Mouse (Mus musculus) MEL (cell line): ENCODE data around the gene Efcc1. TPM values are rescaled to one million over a fixed set of nuclear protein-coding genes. Genes with fewer than 3 reads are reported as not detected.

Experiments used
- DNase-seq: peaks from one replicate; pipeline ENCODE4 v3.0.0; 2011; ENCODE audit warnings: low read depth, low spot score
- H3K27ac ChIP-seq: 2 replicates; pipeline ENCODE4 v1.5.1; 2012; ENCODE audit warnings: low read depth, mild to moderate bottlenecking, control low read depth, low read length, moderate library complexity; ENCODE audit not compliant: control insufficient read depth
- H3K27me3 ChIP-seq, 2 experiments: fragments of 150-350 bp in 1 of 2; sonication (generic) in 1 of 2; 2 replicates each; pipeline ENCODE4 v1.6.1; 2012; ENCODE audit warnings: low read length in 2 of 2, mild to moderate bottlenecking in 2 of 2, improper control_type of control experiment in 1 of 2, moderate library complexity in 1 of 2; ENCODE audit not compliant: insufficient read depth in 2 of 2, control insufficient read depth in 1 of 2
- H3K36me3 ChIP-seq, 2 experiments: 2 replicates each; pipeline ENCODE4 v1.6.1; 2012 to 2014; ENCODE audit warnings: low read length in 2 of 2, improper control_type of control experiment in 1 of 2, inconsistent platforms in 1 of 2, mild to moderate bottlenecking in 1 of 2; ENCODE audit not compliant: insufficient read depth in 2 of 2, control insufficient read depth in 1 of 2
- H3K4me1 ChIP-seq, 2 experiments: fragments of 150-350 bp in 1 of 2; sonication (generic) in 1 of 2; 2 replicates each; pipeline ENCODE4 v1.6.1; 2012; ENCODE audit warnings: low read length in 2 of 2, improper control_type of control experiment in 1 of 2, mild to moderate bottlenecking in 1 of 2; ENCODE audit not compliant: insufficient read depth in 2 of 2, control insufficient read depth in 1 of 2
- H3K4me3 ChIP-seq, 2 experiments: fragments of 150-350 bp in 1 of 2; sonication (generic) in 1 of 2; 2 replicates each; pipeline ENCODE4 v1.5.1; 2012; ENCODE audit warnings: low read depth in 2 of 2, low read length in 2 of 2, mild to moderate bottlenecking in 2 of 2, moderate library complexity in 2 of 2, control low read depth in 1 of 2, improper control_type of control experiment in 1 of 2; ENCODE audit not compliant: control insufficient read depth in 1 of 2, insufficient read depth in 1 of 2
- H3K79me2 ChIP-seq: 2 replicates; pipeline ENCODE4 v1.6.1; 2012; ENCODE audit warnings: mild to moderate bottlenecking, low read length, moderate library complexity; ENCODE audit not compliant: control insufficient read depth, poor library complexity, insufficient read depth
- H3K9ac ChIP-seq: 2 replicates; pipeline ENCODE4 v1.6.1; 2012; ENCODE audit warnings: low read depth, mild to moderate bottlenecking, control low read depth, low read length, moderate library complexity; ENCODE audit not compliant: control insufficient read depth, poor library complexity, severe bottlenecking
- H3K9me3 ChIP-seq: fragments of 150-350 bp; sonication (generic); replicated peaks from 2 replicates; pipeline ENCODE4 v1.6.1; 2012; ENCODE audit warnings: mild to moderate bottlenecking, low read length, improper control_type of control experiment, moderate library complexity; ENCODE audit not compliant: insufficient read depth
- BHLHE40 ChIP-seq: IDR thresholded peaks from 2 replicates; pipeline ENCODE4 v1.6.1; 2012; ENCODE audit warnings: low read depth, mild to moderate bottlenecking, inconsistent platforms, low read length, improper control_type of control experiment, borderline replicate concordance
- CHD1 ChIP-seq: IDR thresholded peaks from 2 replicates; pipeline ENCODE4 v1.6.1; 2012; ENCODE audit warnings: low read depth, mild to moderate bottlenecking, inconsistent platforms, low read length, improper control_type of control experiment
- CTCF ChIP-seq, 3 experiments: IDR thresholded peaks in 2 of 3; conservative IDR thresholded peaks in 1 of 3; 2 replicates each; pipeline ENCODE4 v1.5.1; 2011 to 2012; ENCODE audit warnings: low read length in 3 of 3, low read depth in 2 of 3, mild to moderate bottlenecking in 2 of 3, improper control_type of control experiment in 1 of 3, inconsistent platforms in 1 of 3, mixed read lengths in 1 of 3, moderate library complexity in 1 of 3; ENCODE audit not compliant: control insufficient read depth in 1 of 3, insufficient read depth in 1 of 3, poor library complexity in 1 of 3, severe bottlenecking in 1 of 3
- ELF1 ChIP-seq: IDR thresholded peaks from 2 replicates; pipeline ENCODE4 v1.6.1; 2014; ENCODE audit warnings: low read depth, mild to moderate bottlenecking, inconsistent platforms, low read length, improper control_type of control experiment, moderate library complexity
- EP300 ChIP-seq, 2 experiments: IDR thresholded peaks; 2 replicates each; pipeline ENCODE4 v1.6.1; 2011; ENCODE audit warnings: improper control_type of control experiment in 2 of 2, low read length in 2 of 2, low read depth in 1 of 2, mild to moderate bottlenecking in 1 of 2
- ETS1 ChIP-seq: IDR thresholded peaks from 2 replicates; pipeline ENCODE4 v1.6.1; 2012; ENCODE audit warnings: low read depth, mild to moderate bottlenecking, inconsistent platforms, low read length, improper control_type of control experiment, moderate library complexity
- GABPA ChIP-seq: IDR thresholded peaks from 2 replicates; pipeline ENCODE4 v1.6.1; 2012; ENCODE audit warnings: low read depth, mild to moderate bottlenecking, inconsistent platforms, low read length, improper control_type of control experiment, moderate library complexity
- GATA1 ChIP-seq: IDR thresholded peaks from 2 replicates; pipeline ENCODE4 v1.6.1; 2011; ENCODE audit warnings: low read depth, low read length, improper control_type of control experiment
- HCFC1 ChIP-seq: IDR thresholded peaks from 2 replicates; pipeline ENCODE4 v1.6.1; 2012; ENCODE audit warnings: low read depth, mild to moderate bottlenecking, inconsistent platforms, low read length, improper control_type of control experiment, moderate library complexity
- JUND ChIP-seq: IDR thresholded peaks from 2 replicates; pipeline ENCODE4 v1.6.1; 2011; ENCODE audit warnings: low read depth, mild to moderate bottlenecking, improper control_type of control experiment, low read length
- KAT2A ChIP-seq: conservative IDR thresholded peaks from 2 replicates; pipeline ENCODE4 v1.6.1; 2012; ENCODE audit warnings: low read depth, low read length, improper control_type of control experiment, inconsistent platforms
- MAFK ChIP-seq: IDR thresholded peaks from 2 replicates; pipeline ENCODE4 v1.6.1; 2011; ENCODE audit warnings: low read depth, mild to moderate bottlenecking, low read length, improper control_type of control experiment, borderline replicate concordance
- MAZ ChIP-seq: IDR thresholded peaks from 2 replicates; pipeline ENCODE4 v1.6.1; 2012; ENCODE audit warnings: low read depth, mild to moderate bottlenecking, inconsistent platforms, low read length, improper control_type of control experiment
- MEF2A ChIP-seq: IDR thresholded peaks from 2 replicates; pipeline ENCODE4 v1.6.1; 2014; ENCODE audit warnings: low read depth, mild to moderate bottlenecking, inconsistent platforms, low read length, improper control_type of control experiment; ENCODE audit not compliant: poor library complexity, insufficient replicate concordance, severe bottlenecking; ENCODE audit errors: extremely low read depth
- MYB ChIP-seq: IDR thresholded peaks from 2 replicates; pipeline ENCODE4 v1.6.1; 2011; ENCODE audit warnings: mild to moderate bottlenecking, low read depth, low read length, improper control_type of control experiment
- MYC ChIP-seq: IDR thresholded peaks from 2 replicates; pipeline ENCODE4 v1.6.1; 2011; ENCODE audit warnings: low read depth, mild to moderate bottlenecking, low read length, improper control_type of control experiment, moderate library complexity
- NRF1 ChIP-seq: IDR thresholded peaks from 2 replicates; pipeline ENCODE4 v1.6.1; 2014; ENCODE audit warnings: low read depth, mild to moderate bottlenecking, inconsistent platforms, low read length, improper control_type of control experiment, moderate library complexity; ENCODE audit not compliant: poor library complexity, insufficient read depth, severe bottlenecking
- POLR2A ChIP-seq, 2 experiments: IDR thresholded peaks; 2 replicates each; pipeline ENCODE4 v1.6.1; 2011 to 2012; ENCODE audit warnings: low read length in 2 of 2, mild to moderate bottlenecking in 2 of 2, control low read depth in 1 of 2, improper control_type of control experiment in 1 of 2, low read depth in 1 of 2, moderate library complexity in 1 of 2; ENCODE audit not compliant: control insufficient read depth in 1 of 2, insufficient read depth in 1 of 2, poor library complexity in 1 of 2
- POLR2AphosphoS2 ChIP-seq: IDR thresholded peaks from 2 replicates; pipeline ENCODE4 v1.6.1; 2011; ENCODE audit warnings: low read length, improper control_type of control experiment
- POLR2AphosphoS5 ChIP-seq: IDR thresholded peaks from 2 replicates; pipeline ENCODE4 v1.6.1; 2012; ENCODE audit warnings: low read depth, borderline replicate concordance, mild to moderate bottlenecking, inconsistent platforms, low read length, moderate library complexity, mixed read lengths
- RCOR1 ChIP-seq: IDR thresholded peaks from 2 replicates; pipeline ENCODE4 v1.6.1; 2012; ENCODE audit warnings: low read depth, mild to moderate bottlenecking, inconsistent platforms, low read length, improper control_type of control experiment
- SIN3A ChIP-seq: IDR thresholded peaks from 2 replicates; pipeline ENCODE4 v1.6.1; 2012; ENCODE audit warnings: low read length, improper control_type of control experiment, inconsistent platforms
- SMC3 ChIP-seq: IDR thresholded peaks from 2 replicates; pipeline ENCODE4 v1.6.1; 2011; ENCODE audit warnings: low read depth, low read length, improper control_type of control experiment
- TAL1 ChIP-seq: IDR thresholded peaks from 2 replicates; pipeline ENCODE4 v1.6.1; 2012; ENCODE audit warnings: mild to moderate bottlenecking, inconsistent platforms, low read length, moderate library complexity, mixed read lengths
- TBP ChIP-seq: IDR thresholded peaks from 2 replicates; pipeline ENCODE4 v1.8.0; 2011; ENCODE audit warnings: low read depth, low read length, improper control_type of control experiment
- TCF12 ChIP-seq: IDR thresholded peaks from 2 replicates; pipeline ENCODE4 v1.6.1; 2014; ENCODE audit warnings: low read depth, mild to moderate bottlenecking, inconsistent platforms, low read length, improper control_type of control experiment, moderate library complexity
- USF2 ChIP-seq, 2 experiments: IDR thresholded peaks; 2 replicates each; pipeline ENCODE4 v1.6.1; 2011 to 2012; ENCODE audit warnings: improper control_type of control experiment in 2 of 2, low read length in 2 of 2, borderline replicate concordance in 1 of 2, inconsistent platforms in 1 of 2, low read depth in 1 of 2, mild to moderate bottlenecking in 1 of 2; ENCODE audit not compliant: insufficient read depth in 1 of 2
- ZC3H11A ChIP-seq: IDR thresholded peaks from 2 replicates; pipeline ENCODE4 v1.6.1; 2012; ENCODE audit warnings: low read depth, mild to moderate bottlenecking, inconsistent platforms, low read length, improper control_type of control experiment
- ZMIZ1 ChIP-seq: IDR thresholded peaks from 2 replicates; pipeline ENCODE4 v1.6.1; 2012; ENCODE audit warnings: low read depth, mild to moderate bottlenecking, inconsistent platforms, low read length, improper control_type of control experiment, moderate library complexity
- polyA plus RNA-seq, 2 experiments: library from polyadenylated mRNA; stranded (reverse) in 1 of 2; unstranded in 1 of 2; fragments of >175 nt in 1 of 2; fragments of >200 nt in 1 of 2; gene quantifications; 2 replicates each; pipeline versions ENCODE4 v1.2.1 to v1.2.4; 2012; ENCODE audit warnings: low replicate concordance in 2 of 2, low read depth in 1 of 2; ENCODE audit not compliant: insufficient read length in 2 of 2, insufficient read depth in 1 of 2, missing spikeins in 1 of 2
- total RNA-seq: library from RNA; depleted of rRNA; stranded (reverse); fragments of 300-350 nt; gene quantifications from 2 replicates; pipeline ENCODE4 v1.2.3, GENCODE M21; 2012

The Efcc1 gene
- total and polyA plus RNA-seq, 3 experiments = 0.27 to 1.2 TPM; not detected in 1

- peaks cover 0 to 4% of the 10 kb centered on the region in 2 experiments; a peak in 3 of 4 replicates for H3K4me1 ChIP-seq
- H3K36me3 ChIP-seq = peaks cover 0 to 5% of the 10 kb centered on the region in 2 experiments; a peak in 2 of 4 replicates
- H3K9me3 ChIP-seq = no peaks in the 10 kb centered on the region
Measured at GRCm38 (mm10) chr6:87796251-87796880, 65.7 kb downstream of the Efcc1 start.

GRCm38 (mm10) chr6:87797321-87797720 lies 66.7 kb downstream of the Efcc1 start:
- H3K9me3 ChIP-seq = no peaks in the 10 kb centered on the region
- no peaks in the 10 kb centered on the region for H3K4me1 ChIP-seq
- TF ChIP-seq USF2 (IDR thresholded peaks at IDR 0.05; ENCODE audit: borderline replicate concordance in 1 of 2, insufficient read depth in 1 of 2, low read depth in 1 of 2, low read length in 2 of 2) = no peak
- no peak for TF ChIP-seq EP300 (IDR thresholded peaks at IDR 0.05; ENCODE audit: low read depth in 1 of 2, low read length in 2 of 2)
- no peak for TF ChIP-seq KAT2A
- TF ChIP-seq GATA1 = no peak
- no peak for TF ChIP-seq GABPA
- no peak for TF ChIP-seq MEF2A
- TF ChIP-seq SIN3A = no peak
- TF ChIP-seq NRF1 = no peak
- TF ChIP-seq ELF1 = no peak
- TF ChIP-seq MAFK = no peak
- no peak for TF ChIP-seq POLR2AphosphoS2
- TF ChIP-seq TCF12 = no peak
- no peak for TF ChIP-seq POLR2AphosphoS5
- no peak for TF ChIP-seq ZC3H11A
- no peak for TF ChIP-seq ETS1
- TF ChIP-seq SMC3 = no peak
- no peak for TF ChIP-seq JUND
- TF ChIP-seq CTCF (IDR thresholded peaks at IDR 0.05 in 2 of 3, conservative IDR thresholded peaks at IDR 0.05 in 1 of 3; ENCODE audit: control insufficient read depth in 1 of 3, insufficient read depth in 1 of 3, low read depth in 2 of 3, low read length in 3 of 3, poor library complexity in 1 of 3, severe bottlenecking in 1 of 3) = no peak
- TF ChIP-seq BHLHE40 = no peak
- TF ChIP-seq CHD1 = no peak
- TF ChIP-seq, all 39 proteins: peak for 0
- H3K79me2 ChIP-seq = no peaks in the 10 kb centered on the region
- DNase-seq = no peak
- no peaks in the 10 kb centered on the region for H3K27me3 ChIP-seq
- H3K36me3 ChIP-seq = no peaks in the 10 kb centered on the region
- H3K9ac ChIP-seq = no peak overlapping the region
- no peak overlapping the region for H3K4me3 ChIP-seq
- H3K27ac ChIP-seq = no peak overlapping the region

More at GRCm38 (mm10) chr6:87796251-87796880, 65.7 kb downstream of the Efcc1 start:
- H3K27me3 ChIP-seq = no peaks in the 10 kb centered on the region
- H3K79me2 ChIP-seq = no peaks in the 10 kb centered on the region
- H3K4me3 ChIP-seq = no peak overlapping the region
- TF ChIP-seq TBP = no peak
- TF ChIP-seq SMC3 = no peak
- TF ChIP-seq HCFC1 = no peak
- TF ChIP-seq ELF1 = no peak
- no peak for TF ChIP-seq MYB
- no peak for TF ChIP-seq POLR2AphosphoS2
- no peak for TF ChIP-seq MAFK
- TF ChIP-seq MYC = no peak
- TF ChIP-seq ZMIZ1 = no peak
- TF ChIP-seq POLR2A (IDR thresholded peaks at IDR 0.05; ENCODE audit: control insufficient read depth in 1 of 2, insufficient read depth in 1 of 2, low read depth in 1 of 2, low read length in 2 of 2, poor library complexity in 1 of 2) = no peak
- no peak for TF ChIP-seq MAZ
- TF ChIP-seq ZC3H11A = no peak
- no peak for TF ChIP-seq BHLHE40
- no peak for TF ChIP-seq CTCF (IDR thresholded peaks at IDR 0.05 in 2 of 3, conservative IDR thresholded peaks at IDR 0.05 in 1 of 3; ENCODE audit: control insufficient read depth in 1 of 3, insufficient read depth in 1 of 3, low read depth in 2 of 3, low read length in 3 of 3, poor library complexity in 1 of 3, severe bottlenecking in 1 of 3)
- no peak for TF ChIP-seq RCOR1
- TF ChIP-seq GATA1 = no peak
- no peak for TF ChIP-seq SIN3A
- TF ChIP-seq TAL1 = no peak
- no peak overlapping the region for H3K9ac ChIP-seq
- no peak overlapping the region for H3K27ac ChIP-seq
- DNase-seq = no peak
